Mouse (Mus musculus): ENCODE results near the gene Tsc1. TPM values are rescaled to one million over a fixed set of nuclear protein-coding genes. Genes with fewer than 3 reads are reported as not detected.

Gene Tsc1
- 15.7 TPM in 2 replicates for polyA plus RNA-seq (2015; fragmentation: Nextera tagmentation; extraction: Ambion mirVana)

GRCm38 (mm10) chr2:28640461-28641424 is at the start of gene Tsc1:
Gene Tsc1, plus strand, starts transcription at chr2:28641228.
- H3K4me1 ChIP-seq: peaks cover 25% of the 10 kb centered on the region
- 2% methylated on average over 44 of the region's 47 CpGs for WGBS

GRCm38 (mm10) chr2:28591479-28591878 is 49.5 kb upstream of the Tsc1 start:
- 65% methylated on average over 2 of the region's 2 CpGs for WGBS
- Histone ChIP-seq H3K4me1 (no peaks in the 10 kb centered on the region), H3K4me2 (no peak overlapping the region), H3K4me3 (no peak overlapping the region), H3K9me3 (no peaks in the 10 kb centered on the region), H3K36me3 (no peaks in the 10 kb centered on the region), H3K27me3 (peaks cover 6% of the 10 kb centered on the region; the same call in 1 of the 2 replicates), H3K9ac (no peak overlapping the region), H3K27ac (no peak overlapping the region)
- 0 out of 2 replicates have a peak, but pooled peaks have one; percentile 35 for ATAC-seq (ENCODE audit: insufficient number of reproducible peaks, low FRiP score, low TSS enrichment, low read depth)

More at GRCm38 (mm10) chr2:28640461-28641424, at the start of gene Tsc1:
- H3K36me3 ChIP-seq: no peaks in the 10 kb centered on the region
- no peaks in the 10 kb centered on the region for H3K9me3 ChIP-seq
- peak within 1 kb of the TSS; percentile 84 for H3K4me2 ChIP-seq
- H3K27me3 ChIP-seq: no peaks in the 10 kb centered on the region
- H3K4me3 ChIP-seq: peak within 1 kb of the TSS; percentile 98
- ATAC-seq (ENCODE audit: insufficient number of reproducible peaks, low FRiP score, low TSS enrichment, low read depth): peak; percentile 92
- H3K27ac ChIP-seq: peak within 1 kb of the TSS; percentile 89
- H3K9ac ChIP-seq: peak within 1 kb of the TSS; percentile 88

GRCm38 (mm10) chr2:28592809-28593208 is 48.2 kb upstream of the Tsc1 start:
- Histone ChIP-seq H3K4me3 (no peak overlapping the region), H3K27ac (no peak overlapping the region), H3K27me3 (peaks cover 6% of the 10 kb centered on the region; the same call in 1 of the 2 replicates), H3K9me3 (no peaks in the 10 kb centered on the region), H3K36me3 (no peaks in the 10 kb centered on the region), H3K4me2 (no peak overlapping the region), H3K4me1 (no peaks in the 10 kb centered on the region), H3K9ac (no peak overlapping the region)
- ATAC-seq (ENCODE audit: insufficient number of reproducible peaks, low FRiP score, low TSS enrichment, low read depth): no peak
- WGBS: 9% methylated on average over 15 of the region's 15 CpGs

GRCm38 (mm10) chr2:28596021-28596420 is 45.0 kb upstream of the Tsc1 start:
- Histone ChIP-seq H3K4me3 (no peak overlapping the region), H3K4me1 (0 out of 2 replicates have a peak, but pooled peaks cover 4% of the 10 kb centered on the region), H3K27me3 (peaks cover 6% of the 10 kb centered on the region; the same call in 1 of the 2 replicates), H3K27ac (no peak overlapping the region), H3K9ac (no peak overlapping the region), H3K36me3 (no peaks in the 10 kb centered on the region), H3K4me2 (no peak overlapping the region), H3K9me3 (no peaks in the 10 kb centered on the region)
- ATAC-seq (ENCODE audit: insufficient number of reproducible peaks, low FRiP score, low TSS enrichment, low read depth): no peak
- 77% methylated on average over 7 of the region's 7 CpGs for WGBS

GRCm38 (mm10) chr2:28596998-28597397 is 44.0 kb upstream of the Tsc1 start:
- 0 out of 2 replicates have a peak, but pooled peaks cover 4% of the 10 kb centered on the region for H3K4me1 ChIP-seq

GRCm38 (mm10) chr2:28597733-28598547 is 43.1 kb upstream of the Tsc1 start:
- Histone ChIP-seq H3K4me3 (no peak overlapping the region), H3K4me1 (peaks cover 4% of the 10 kb centered on the region; the same call in 1 of the 2 replicates), H3K9me3 (no peaks in the 10 kb centered on the region), H3K4me2 (no peak overlapping the region), H3K27ac (no peak overlapping the region), H3K27me3 (no peaks in the 10 kb centered on the region; the same call in 1 of the 2 replicates), H3K9ac (no peak overlapping the region), H3K36me3 (no peaks in the 10 kb centered on the region)
- WGBS: 75% methylated on average over 7 of the region's 7 CpGs
- no peak for ATAC-seq (ENCODE audit: insufficient number of reproducible peaks, low FRiP score, low TSS enrichment, low read depth)

More at GRCm38 (mm10) chr2:28596998-28597397, 44.0 kb upstream of the Tsc1 start:
- WGBS: 88% methylated on average over 7 of the region's 7 CpGs
- Histone ChIP-seq H3K4me3 (no peak overlapping the region), H3K9me3 (no peaks in the 10 kb centered on the region), H3K4me2 (no peak overlapping the region), H3K27ac (no peak overlapping the region), H3K27me3 (peaks cover 6% of the 10 kb centered on the region; the same call in 1 of the 2 replicates), H3K9ac (no peak overlapping the region), H3K36me3 (no peaks in the 10 kb centered on the region)
- ATAC-seq (ENCODE audit: insufficient number of reproducible peaks, low FRiP score, low TSS enrichment, low read depth): no peak

- Histone ChIP-seq H3K27me3 (no peaks in the 10 kb centered on the region), H3K27ac (no peak overlapping the region), H3K36me3 (no peaks in the 10 kb centered on the region), H3K9me3 (no peaks in the 10 kb centered on the region), H3K4me2 (no peak overlapping the region), H3K9ac (no peak overlapping the region), H3K4me3 (no peak overlapping the region), H3K4me1 (peaks cover 4% of the 10 kb centered on the region; the same call in 1 of the 2 replicates)
- 60% methylated on average over 12 of the region's 12 CpGs for WGBS
- no peak for ATAC-seq (ENCODE audit: insufficient number of reproducible peaks, low FRiP score, low TSS enrichment, low read depth)
Observed at GRCm38 (mm10) chr2:28598692-28599568, 42.1 kb upstream of the Tsc1 start.

- ATAC-seq (ENCODE audit: insufficient number of reproducible peaks, low FRiP score, low TSS enrichment, low read depth): no peak
- Histone ChIP-seq H3K27ac (no peak overlapping the region), H3K27me3 (no peaks in the 10 kb centered on the region), H3K4me1 (peaks cover 4% of the 10 kb centered on the region; the same call in 1 of the 2 replicates), H3K9ac (no peak overlapping the region), H3K36me3 (no peaks in the 10 kb centered on the region), H3K4me3 (no peak overlapping the region), H3K4me2 (no peak overlapping the region), H3K9me3 (no peaks in the 10 kb centered on the region)
- 70% methylated on average over 6 of the region's 6 CpGs for WGBS
Observed at GRCm38 (mm10) chr2:28599569-28599900, 41.5 kb upstream of the Tsc1 start.

GRCm38 (mm10) chr2:28601720-28602590 is 39.1 kb upstream of the Tsc1 start:
- no peak for ATAC-seq (ENCODE audit: insufficient number of reproducible peaks, low FRiP score, low TSS enrichment, low read depth)
- no peak overlapping the region for H3K9ac ChIP-seq
- H3K36me3 ChIP-seq: no peaks in the 10 kb centered on the region
- no peaks in the 10 kb centered on the region for H3K27me3 ChIP-seq
- H3K4me2 ChIP-seq: no peak overlapping the region
- H3K27ac ChIP-seq: no peak overlapping the region
- 66% methylated on average over 12 of the region's 12 CpGs for WGBS
- no peak overlapping the region for H3K4me3 ChIP-seq
- H3K9me3 ChIP-seq: no peaks in the 10 kb centered on the region
- H3K4me1 ChIP-seq: peaks cover 9% of the 10 kb centered on the region; the same call in 1 of the 2 replicates

GRCm38 (mm10) chr2:28603542-28603941 is 37.5 kb upstream of the Tsc1 start:
- Histone ChIP-seq H3K9ac (no peak overlapping the region), H3K4me1 (peaks cover 15% of the 10 kb centered on the region; the same call in 1 of the 2 replicates), H3K4me2 (no peak overlapping the region), H3K27me3 (no peaks in the 10 kb centered on the region), H3K9me3 (no peaks in the 10 kb centered on the region), H3K27ac (no peak overlapping the region), H3K36me3 (no peaks in the 10 kb centered on the region), H3K4me3 (no peak overlapping the region)
- ATAC-seq (ENCODE audit: insufficient number of reproducible peaks, low FRiP score, low TSS enrichment, low read depth): no peak
- WGBS: 80% methylated on average over 5 of the region's 5 CpGs

All from limb, embryonic 15.5 days (tissue).